Mouse (Mus musculus) kidney, postnatal 25 days (tissue): ENCODE results near the gene Mrpl21.
A peak's percentile ranks its signal among the peaks of the same experiment; 100 is the strongest.

ENCODE experiments used
- DNase-seq, 2 experiments: peaks; one replicate each; pipeline ENCODE4 v3.0.0; 2021; ENCODE audit warnings: mixed read lengths in 2 of 2

Mrpl21 gene

DNA sequence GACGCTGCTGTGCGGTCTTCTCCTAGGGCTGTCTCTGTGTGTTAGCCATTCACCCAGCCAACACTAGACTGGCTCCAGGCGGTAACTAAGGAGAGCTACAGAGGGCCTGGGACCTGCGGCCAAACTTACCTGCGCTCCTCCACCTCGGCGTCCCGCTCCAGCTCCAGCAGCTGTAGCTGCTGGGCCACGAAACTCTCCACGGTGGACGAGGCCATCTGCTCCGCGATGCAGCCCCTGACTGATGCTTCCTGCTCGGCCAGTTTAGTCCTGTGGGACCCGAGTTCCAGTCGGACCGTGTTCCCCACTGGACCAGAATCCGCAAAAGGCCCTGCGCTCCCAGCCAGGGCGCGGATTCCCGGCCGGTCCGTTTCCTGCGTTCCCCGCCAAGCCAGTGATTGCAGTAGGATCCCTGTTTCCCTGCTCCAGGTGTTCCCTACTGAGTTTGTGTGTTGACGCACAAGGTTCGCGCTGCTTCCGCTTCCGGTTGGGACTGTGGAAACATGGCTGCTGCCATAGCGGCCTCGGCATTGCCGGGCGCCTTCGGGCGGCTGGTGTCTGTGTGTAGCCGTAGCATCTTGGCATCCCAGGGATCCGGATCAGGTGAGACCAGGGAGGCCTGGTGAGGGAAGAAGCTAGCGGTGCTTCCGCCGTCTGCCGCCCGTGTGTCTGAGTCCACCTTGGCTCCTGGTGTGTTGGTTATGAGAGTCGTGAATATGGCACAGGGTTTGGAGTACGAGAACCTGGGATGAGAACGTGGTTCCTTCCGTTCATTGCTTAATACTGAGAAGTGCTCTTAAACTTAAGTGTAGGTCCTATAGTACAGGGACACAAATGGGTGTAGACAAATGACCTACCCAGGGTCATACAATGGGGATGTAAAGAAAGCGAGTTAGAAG lies at the start of gene Mrpl21, which contains the start of gene Ighmbp2:
Gene Mrpl21 (plus strand): TSS at position 330 of the 896 bp plus-strand sequence.
Gene Ighmbp2 (minus strand): TSS at position 446 of the 896 bp plus-strand sequence.
- DNase-seq = peak; percentile 91 to 94

DNA sequence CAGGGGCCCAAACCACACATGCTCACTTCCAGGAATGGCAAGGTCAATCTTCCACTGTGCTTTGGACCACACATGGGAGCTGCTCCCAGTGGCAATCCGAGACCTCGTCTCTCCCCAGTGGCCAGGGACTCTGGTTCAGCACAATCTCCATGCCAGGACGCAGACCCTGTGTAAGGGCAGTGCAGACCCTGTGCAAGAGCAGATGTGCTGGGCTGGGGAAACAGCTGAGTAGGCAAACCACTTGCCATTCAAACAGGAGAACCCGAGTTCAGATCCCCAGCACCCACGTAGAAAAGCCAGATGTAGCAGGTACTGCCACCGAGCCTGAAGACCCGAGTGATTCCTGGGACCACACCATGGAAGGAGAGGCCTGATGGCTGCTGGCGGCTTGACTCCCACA lies 22.7 kb upstream of the Mrpl21 start:
- DNase-seq = peak in 1 of 2 experiments; percentile 23

DNA sequence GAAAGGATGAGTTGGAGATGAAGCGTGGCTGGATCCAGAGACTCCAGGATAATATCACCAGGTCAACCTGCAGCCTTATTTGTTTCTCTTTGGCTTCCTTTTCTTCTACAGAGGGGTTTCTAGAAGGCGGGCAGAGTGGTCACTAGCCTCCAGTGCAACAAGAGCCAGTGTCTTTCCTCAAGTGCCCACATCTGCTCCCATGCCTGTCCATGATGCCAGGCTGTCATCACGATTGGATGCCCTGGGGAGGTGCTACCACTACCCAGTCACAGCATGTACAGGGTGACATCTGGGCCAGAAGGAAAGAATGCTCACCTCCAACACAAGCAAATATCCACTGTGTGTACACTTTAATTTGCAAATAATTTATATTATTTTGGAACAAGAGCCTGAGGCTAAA lies 22.1 kb upstream of the Mrpl21 start:
- no peak for DNase-seq

DNA sequence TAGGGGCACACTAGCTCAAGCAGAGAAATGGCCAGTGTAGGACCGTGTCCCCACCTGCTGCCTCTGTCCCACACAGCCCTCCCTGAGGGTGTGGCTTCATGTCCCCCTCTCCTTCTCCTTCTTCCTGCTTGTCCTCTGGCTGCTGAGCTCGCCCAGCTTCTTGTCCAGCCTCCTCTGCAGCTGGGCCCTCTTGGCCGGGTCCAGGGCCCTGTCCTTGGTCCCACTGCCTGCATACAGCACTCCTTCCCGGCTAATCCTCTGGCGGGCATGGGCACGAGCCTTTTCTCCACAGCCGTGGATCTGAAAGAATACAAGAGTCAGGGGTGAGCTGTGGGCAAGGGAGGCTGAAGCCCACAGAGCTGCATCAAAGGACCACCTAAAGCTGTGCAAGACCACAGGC lies 21.4 kb upstream of the Mrpl21 start:
- peak in 1 of 2 experiments; percentile 18 for DNase-seq

DNA sequence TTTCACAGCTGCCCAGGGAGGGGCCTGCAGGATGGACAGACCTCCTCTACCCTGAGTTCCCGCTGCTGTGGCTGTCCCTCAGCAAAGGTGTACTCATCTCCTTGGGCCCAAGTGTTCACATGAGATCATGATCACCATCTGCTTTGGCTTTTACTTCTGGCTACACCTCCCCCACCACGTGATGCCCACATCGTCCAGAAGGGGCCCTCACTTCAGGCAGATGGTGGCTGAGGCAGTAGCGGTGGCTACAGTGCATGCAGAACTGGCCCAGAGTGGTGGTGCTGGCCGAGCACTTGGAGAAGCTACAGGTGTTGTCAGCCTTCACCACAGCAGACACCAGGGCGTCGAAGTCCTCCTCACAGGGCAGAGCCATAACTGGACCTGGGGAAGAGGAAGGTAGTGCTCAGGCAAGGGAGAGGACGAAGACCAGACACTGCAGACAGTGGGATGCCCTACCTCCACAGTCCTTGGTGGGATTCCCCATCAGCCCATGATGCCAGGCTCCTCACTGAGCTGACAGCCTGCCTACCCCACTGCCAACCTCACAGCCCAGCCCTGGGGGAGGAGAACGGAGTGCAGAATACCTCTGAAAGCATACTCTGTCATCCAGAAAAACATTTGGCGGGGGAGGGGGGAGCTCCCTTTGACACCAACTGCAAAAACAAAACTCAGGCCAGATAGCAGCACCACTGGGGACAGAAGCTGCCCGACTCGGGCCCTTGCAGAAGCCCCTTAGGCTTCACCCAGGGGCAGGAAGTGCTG lies 20.8 kb upstream of the Mrpl21 start:
- peak in 1 of 2 experiments; percentile 32 for DNase-seq

DNA sequence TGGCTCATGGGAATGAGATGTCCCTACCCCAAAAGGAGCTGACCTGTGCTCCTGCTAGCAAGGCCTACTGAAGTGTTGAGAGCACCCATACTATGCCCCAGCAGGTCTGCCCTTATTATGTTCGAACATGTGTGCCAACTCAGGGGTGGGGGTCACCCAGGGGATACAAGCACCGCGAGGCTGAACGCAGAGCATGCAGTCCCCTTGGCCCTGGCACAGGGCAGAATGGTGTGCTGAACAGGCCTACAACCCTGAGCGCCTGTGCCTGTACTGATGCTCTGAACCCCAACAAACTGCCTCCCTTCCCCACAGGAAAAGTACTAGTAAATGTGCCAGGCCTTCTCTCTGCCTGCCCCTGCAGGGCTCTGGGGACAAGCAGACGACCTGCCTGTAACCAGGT lies 18.4 kb upstream of the Mrpl21 start:
- no peak for DNase-seq

DNA sequence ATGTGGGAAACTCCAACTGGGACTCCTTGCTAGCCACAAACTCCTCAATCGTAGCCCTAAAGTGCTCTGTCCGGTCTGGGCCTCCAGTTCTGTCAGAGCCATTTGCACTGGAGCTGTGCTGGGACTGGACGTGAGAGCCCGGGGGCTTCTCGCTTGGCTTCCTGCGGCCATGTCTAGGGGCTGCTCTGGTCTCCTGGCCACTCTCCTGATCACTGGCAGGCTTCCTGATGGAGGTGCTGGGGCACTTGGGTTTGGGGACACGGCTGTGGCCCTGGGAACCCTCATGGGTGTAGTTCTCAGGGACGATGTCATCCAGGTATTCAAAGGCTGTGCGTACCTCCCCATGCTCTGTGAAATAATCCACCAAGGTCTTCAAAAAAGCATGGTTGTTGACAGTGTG lies 17.5 kb upstream of the Mrpl21 start:
- no peak for DNase-seq

DNA sequence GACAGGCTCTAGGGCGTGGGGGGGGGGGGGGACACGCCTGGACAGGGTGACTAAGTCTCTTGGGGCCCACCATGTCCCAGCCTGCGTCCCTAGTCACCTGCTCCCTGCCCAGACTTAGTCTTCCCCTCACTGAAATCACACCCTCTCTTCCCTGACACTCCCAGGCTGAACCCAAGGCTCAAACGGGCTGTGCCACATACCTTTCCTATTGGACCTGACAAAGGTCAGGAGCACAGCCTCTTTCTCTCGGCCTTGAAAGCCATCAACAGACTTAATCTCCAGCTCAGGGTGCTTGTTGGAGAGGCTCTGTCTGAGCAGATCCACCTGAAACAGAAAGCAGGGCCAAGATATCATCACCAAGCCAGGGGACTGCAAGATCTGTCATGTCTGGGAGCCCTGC lies 16.6 kb upstream of the Mrpl21 start:
- no peak for DNase-seq

DNA sequence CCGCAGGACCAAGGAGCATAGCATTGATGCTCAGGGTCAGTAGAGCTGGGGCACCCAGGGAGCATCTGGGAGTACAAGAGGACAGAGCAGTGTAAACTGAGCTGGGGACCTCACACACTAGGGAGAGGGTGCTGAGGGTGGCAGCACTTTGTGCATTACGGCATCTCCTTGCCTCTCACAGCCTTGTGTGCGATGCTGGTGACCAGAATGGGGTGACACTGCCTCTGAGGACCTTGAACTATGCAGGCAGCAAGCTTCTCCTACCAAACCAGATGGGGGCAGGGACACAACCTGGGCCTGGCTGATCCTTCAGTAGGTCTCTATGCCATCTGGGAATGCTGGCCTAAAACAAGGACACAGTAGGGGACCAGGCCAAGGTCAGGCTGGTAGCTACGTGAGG lies 16.0 kb upstream of the Mrpl21 start:
- no peak for DNase-seq

DNA sequence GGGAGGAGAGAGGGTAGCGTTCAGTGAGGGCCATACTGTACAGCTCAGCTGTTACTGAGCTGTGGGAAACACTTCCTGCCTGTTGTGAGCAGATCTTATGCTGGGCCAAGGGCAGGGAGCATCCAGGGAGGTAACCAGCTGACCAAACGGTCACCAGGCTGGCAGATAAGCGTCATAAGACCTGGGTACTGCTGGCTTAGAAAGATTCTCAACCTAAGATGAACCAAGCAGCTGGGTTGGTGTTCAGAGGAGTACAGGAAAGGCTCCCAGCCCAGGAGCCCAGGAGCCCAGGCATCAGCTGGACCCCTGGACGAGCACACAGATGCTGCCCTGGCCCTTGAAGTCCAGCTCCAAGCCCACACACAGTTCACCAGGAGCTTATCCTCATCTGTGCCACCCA lies 15.4 kb upstream of the Mrpl21 start:
- no peak for DNase-seq

DNA sequence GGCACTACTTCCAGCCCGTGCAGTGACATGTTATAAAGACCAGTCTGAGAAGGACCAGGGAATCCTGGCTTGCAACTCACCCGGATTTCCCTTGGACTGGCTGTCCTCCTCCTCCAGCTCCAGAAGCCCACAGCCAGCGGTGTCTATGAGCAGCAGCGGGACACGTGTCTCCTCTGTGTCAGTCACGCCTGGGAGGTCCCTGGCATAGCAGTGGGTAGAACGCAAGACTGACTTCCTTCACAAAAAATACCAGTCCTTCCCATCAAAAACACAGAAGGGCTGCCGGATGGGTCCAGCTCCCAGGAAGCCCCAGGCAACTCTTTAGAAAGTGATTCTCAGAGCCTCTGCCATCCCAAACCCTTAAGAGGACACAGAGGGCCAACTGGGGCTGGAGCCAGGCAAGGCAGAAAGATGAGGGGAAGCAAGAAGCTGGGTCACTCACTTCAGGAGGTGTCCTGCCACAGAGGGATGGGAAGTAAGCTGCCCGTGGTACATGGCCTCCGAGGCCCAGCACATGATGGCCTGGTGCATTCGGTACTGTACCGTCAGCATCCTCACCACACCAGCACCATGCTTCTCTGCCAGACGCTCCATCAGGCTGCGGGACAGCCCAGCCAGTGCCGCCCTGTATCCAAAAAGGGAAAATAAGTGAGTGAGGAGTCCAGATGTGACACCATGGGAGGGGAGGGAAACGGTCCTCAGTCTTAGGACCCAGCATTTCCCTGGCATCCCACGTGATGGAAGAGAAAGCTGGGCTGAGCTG lies 14.3 kb upstream of the Mrpl21 start:
- DNase-seq = no peak

DNA sequence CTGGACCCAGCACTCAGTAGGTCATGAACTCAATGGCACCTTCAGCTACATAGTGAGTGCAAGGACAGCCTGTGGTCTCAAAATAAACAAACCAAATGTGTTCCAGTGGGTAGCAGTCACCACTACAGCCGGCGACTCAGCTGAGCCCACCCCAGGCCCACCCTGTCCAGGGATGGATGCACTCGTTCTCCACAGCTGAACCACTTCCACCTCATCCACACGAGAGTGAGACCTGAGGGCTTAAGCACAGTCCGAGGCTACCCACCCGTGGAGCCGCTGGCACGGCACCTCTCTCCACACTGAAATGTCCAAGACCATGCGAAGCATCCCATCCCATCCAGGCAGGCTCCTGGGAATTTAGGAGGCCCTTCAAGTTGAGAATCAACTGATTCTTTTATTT lies 13.4 kb upstream of the Mrpl21 start:
- DNase-seq = no peak

DNA sequence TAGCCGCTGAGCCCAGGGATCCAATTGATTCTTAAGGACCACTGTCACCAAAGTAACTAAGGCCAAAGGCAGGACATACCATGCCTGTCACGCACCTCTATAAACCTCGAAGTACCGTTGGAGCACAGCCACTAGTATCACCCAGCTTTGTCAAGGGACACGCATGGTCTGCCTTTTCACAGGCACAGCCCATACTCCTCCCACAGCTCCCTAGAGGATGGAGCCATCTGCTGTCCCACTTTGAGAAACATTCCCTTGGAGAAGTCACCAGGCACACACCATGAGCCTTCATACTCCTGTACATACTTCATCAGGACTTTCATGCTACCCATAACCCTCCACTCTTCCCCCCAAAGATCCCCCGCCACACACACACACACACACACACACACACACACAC lies 12.9 kb upstream of the Mrpl21 start:
- DNase-seq = no peak

DNA sequence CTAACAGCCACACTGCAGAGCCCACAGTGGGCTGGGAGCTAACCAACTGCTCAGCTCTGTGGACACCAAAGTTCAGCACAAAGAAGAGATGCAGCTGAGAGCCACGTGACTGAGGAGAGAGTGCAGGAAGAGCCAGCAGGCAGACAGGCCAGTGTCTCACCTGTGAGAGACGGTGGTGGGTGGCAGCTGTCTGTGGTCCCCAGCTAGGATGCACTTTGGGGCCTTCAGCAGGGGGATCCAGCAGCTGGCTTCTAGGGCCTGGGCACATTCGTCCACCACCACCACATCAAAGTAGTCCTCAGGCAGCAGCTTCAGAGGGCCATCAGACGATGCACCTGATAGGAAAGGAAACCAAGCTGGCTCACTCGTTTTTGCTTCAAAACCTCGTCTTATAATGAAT lies 11.3 kb upstream of the Mrpl21 start:
- no peak for DNase-seq

DNA sequence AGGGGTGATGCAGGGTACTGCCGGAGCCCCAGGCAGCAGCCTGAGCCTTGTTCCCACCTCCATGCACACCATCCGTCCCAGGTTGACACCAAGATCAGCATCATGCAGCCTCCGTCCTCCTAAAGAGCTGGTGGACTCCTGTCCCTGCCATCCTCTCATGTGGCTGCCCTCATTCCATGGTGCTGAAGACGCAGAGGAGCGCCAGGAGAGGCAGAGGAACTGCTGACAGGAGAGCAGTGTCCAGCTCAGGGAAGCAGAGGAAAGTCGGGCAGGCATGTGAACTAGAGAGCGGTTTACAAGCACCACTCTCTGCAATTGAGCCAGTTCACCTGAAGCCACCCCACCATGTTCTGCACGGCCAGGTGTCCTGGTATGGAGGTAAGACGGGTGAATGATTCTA lies 9.4 kb upstream of the Mrpl21 start:
- DNase-seq = no peak

DNA sequence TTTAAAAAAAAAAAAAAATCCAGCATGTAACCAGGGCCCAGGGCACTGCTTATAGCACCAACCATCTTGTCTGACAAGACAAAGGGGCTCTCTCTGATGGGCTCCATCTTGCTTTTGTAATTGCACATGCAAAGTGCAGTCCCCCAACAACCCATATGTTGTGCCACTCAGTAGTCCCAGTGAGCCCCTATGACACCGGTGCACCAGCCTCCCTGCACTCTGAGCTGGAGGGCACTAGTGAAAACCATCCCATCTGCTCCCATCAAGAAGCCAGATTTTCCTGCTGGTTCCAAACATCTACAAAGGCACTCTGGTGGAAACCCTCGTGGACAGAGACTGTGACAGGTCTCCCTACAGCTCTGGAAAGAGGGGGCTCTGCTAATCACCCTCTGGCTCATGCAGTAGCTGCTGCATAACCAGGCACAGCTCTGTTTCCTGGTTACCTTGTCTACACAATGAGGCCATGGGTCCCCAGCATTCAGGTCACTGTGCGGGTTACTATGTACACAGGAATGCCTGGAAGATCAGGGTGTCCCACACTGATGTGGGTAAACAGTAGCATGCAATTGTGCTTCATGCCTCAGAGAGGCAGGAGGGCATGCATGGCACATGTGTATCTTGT lies 6.8 kb upstream of the Mrpl21 start:
- DNase-seq = peak in 1 of 2 experiments; percentile 17

DNA sequence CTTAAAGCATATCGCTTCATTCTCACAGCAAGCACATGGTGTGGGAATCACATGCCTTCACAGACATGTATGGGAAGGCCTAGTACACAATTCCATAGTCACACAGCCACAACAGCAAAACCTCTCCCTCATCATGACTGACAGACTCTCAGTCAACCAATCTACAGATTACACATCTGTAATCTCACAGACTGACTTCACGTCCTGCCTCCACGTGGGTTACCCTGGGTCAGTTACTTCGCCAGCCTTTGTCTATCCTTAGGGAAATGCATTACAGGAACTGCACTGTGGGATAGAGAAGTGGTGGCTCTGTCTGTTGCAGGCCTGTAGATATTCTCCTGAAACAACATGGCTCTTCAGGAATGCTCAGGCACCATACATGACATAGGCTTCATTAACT lies 815 bp upstream of the Mrpl21 start:
- DNase-seq = peak in 1 of 2 experiments; percentile 10

DNA sequence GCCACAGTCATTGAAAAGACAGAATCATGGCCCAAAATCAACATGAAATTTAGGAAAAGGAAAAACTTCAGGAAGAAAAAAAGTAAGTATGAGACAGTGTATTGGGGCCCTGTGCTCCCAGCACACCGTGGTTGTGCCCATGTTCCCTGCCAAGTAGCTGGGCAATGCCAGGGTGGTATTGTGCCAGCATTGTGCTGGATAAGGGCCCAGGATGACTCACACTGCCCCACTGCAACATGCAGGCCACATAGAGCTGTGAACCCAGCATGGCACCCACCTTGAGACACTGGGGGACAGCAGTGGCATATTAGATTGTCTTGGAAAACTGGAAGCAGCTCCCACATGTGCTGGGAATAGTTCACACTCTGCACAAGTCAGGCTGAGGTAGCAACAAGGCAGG lies 6.3 kb downstream of the Mrpl21 start:
- DNase-seq = no peak

DNA sequence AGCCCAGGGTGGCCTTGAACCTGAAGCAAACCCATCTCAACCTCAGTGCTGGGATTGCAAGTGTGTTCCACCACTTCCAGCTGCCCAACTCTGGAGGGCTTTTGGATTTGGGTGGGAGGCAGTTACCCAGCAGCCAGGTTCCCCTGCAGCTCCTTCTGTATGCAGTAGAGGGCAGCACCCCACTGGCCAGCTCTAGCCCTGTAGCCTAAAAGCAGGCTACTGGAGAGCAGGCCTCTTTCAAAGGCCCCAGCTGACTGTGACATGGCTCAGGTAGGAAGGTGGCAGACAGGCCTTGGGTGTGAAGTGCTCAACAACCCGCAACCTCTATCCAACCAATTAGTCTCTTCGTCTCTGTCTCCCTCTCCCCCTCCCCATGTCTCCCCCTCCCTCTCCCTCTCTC lies 9.3 kb downstream of the Mrpl21 start:
- peak; percentile 72 to 77 for DNase-seq

DNA sequence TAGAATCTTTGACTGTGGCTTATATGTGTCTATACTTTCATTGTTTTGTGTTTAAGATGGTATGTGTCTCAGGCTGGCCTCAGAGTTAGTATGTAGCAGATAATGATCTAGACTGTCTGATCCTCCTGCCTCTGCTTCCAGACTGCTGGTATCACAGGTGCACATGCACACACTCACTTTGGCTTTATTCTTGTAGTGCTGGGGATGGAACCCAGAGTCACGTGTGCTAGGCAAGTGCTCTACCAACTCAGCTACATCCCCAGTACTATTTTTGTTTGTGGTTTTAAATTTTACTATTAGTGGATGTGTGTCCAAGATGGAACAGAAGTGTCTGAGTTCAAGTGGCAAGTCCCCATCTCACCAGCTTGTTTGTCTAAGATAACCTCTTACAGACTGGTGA lies 10.3 kb downstream of the Mrpl21 start:
- DNase-seq = no peak

DNA sequence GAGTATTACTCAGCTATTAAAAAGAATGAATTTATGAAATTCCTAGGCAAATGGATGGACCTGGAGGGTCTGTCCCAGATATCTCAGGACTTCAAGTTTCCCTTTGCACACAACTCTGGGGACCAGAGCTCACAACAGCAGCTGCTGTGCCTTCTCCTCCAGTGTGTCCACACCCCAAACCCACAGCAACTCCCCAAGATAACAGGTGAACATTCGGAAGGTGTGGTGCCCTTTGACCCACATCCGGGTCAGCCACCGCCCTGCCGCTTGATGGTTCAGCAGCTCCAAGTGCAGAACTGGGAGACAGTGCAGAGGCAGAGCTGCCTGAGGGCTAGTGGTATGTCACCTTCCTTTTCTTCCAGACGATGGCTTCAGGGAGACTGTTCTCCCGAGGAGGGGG lies 12.5 kb downstream of the Mrpl21 start:
- DNase-seq = no peak

DNA sequence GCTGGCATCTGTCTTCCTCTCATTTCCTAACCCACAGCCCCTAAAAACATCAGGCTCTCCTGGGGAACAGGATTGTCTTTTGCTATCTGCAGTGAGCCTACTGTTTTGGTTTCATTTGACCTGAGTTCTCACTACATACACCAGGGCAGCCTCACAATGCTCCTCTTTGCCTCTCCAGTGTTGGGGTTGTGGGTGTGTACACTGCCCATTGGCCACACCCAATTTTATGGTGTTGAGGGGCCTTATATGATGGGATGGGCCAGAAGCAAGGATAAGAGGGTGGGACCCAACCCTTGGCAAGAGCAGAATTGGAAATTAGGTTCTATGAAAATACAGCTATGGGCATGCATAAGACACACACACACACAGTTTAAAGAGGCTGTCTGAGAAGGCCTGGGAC lies 14.3 kb downstream of the Mrpl21 start:
- DNase-seq = no peak

DNA sequence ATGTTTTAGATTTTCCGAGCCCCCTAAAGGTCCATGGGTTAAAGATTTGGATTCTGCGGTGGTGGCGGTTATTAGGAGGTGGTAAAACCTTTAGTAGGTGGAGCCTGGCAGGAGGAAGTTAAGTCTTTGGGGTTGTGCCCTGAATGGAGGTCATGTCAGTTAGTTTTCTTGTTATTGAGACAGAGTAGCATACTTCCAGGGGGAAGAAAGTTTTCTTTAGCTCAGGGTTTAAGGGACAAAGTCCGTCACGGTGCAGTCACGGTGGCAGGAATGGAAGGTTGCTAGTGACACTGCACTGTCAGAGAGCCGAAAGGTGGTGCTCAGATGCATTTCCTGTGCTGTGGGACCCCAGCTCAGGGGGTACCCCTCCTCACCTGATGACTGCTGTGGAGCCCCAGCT lies 15.1 kb downstream of the Mrpl21 start:
- peak in 1 of 2 experiments; percentile 32 for DNase-seq
